Mouse (Mus musculus) brain, embryonic 14.5 days (tissue): ENCODE data around the gene Adh1.

Experiments used
- CTCF ChIP-seq: fragments of 200-500 bp; IDR thresholded peaks from 2 replicates; pipeline ENCODE4 v1.5.1; 2012; ENCODE audit warnings: inconsistent platforms, mild to moderate bottlenecking, moderate library complexity, borderline replicate concordance; ENCODE audit not compliant: insufficient read depth, insufficient read length; ENCODE audit errors: extremely low read depth
- POLR2A ChIP-seq: fragments of 200-500 bp; IDR thresholded peaks from 2 replicates; pipeline ENCODE4 v1.6.1; 2012; ENCODE audit warnings: mild to moderate bottlenecking, inconsistent platforms, borderline replicate concordance; ENCODE audit not compliant: poor library complexity, insufficient read depth, insufficient read length, severe bottlenecking; ENCODE audit errors: extremely low read depth

- no peak for TF ChIP-seq POLR2A
- TF ChIP-seq CTCF = no peak
Observed at GRCm38 (mm10) chr3:138282556-138282955, 21.8 kb downstream of the Adh1 start.
